Mouse (Mus musculus) intestine, postnatal 0 days (tissue): ENCODE measurements around the gene Plac8. TPM values are rescaled to one million over a fixed set of nuclear protein-coding genes. Genes with fewer than 3 reads are reported as not detected.

Source experiments
- ATAC-seq: fragments of 200-750 bp; cut with Nextera tagmentation; 2 replicates; pipeline ENCODE4 v1.8.0; 2017; ENCODE audit warnings: mild to moderate bottlenecking, moderate TSS enrichment, moderate library complexity
- H3K27ac ChIP-seq: fragments of 300-500 bp; sonication (generic); 2 replicates; pipeline ENCODE4 v1.5.1; 2014; ENCODE audit warnings: mild to moderate bottlenecking, low read depth, low read length, moderate library complexity
- H3K27me3 ChIP-seq: fragments of 300-500 bp; sonication (generic); replicated peaks from 2 replicates; pipeline ENCODE4 v1.6.1; 2014; ENCODE audit warnings: low read length, mixed read lengths; ENCODE audit not compliant: control insufficient read depth, insufficient read depth
- H3K36me3 ChIP-seq: fragments of 300-500 bp; sonication (generic); 2 replicates; pipeline ENCODE4 v1.6.1; 2014; ENCODE audit warnings: mild to moderate bottlenecking, moderate library complexity; ENCODE audit not compliant: control insufficient read depth, insufficient read depth
- H3K4me1 ChIP-seq: fragments of 300-500 bp; sonication (generic); replicated peaks from 2 replicates; pipeline ENCODE4 v1.6.1; 2014; ENCODE audit warnings: antibody characterized with exemption, low read length, mixed read lengths; ENCODE audit not compliant: control insufficient read depth, insufficient read depth
- H3K4me2 ChIP-seq: fragments of 300-500 bp; sonication (generic); replicated peaks from 2 replicates; pipeline ENCODE4 v1.6.1; 2014; ENCODE audit warnings: low read depth, mild to moderate bottlenecking, moderate library complexity
- H3K4me3 ChIP-seq: fragments of 300-500 bp; sonication (generic); 2 replicates; pipeline ENCODE4 v1.5.1; 2014; ENCODE audit warnings: low read depth, low read length
- H3K9ac ChIP-seq: fragments of 300-500 bp; sonication (generic); 2 replicates; pipeline ENCODE4 v1.6.1; 2014; ENCODE audit warnings: mild to moderate bottlenecking, low read depth, low read length
- H3K9me3 ChIP-seq: fragments of 300-500 bp; sonication (generic); 2 replicates; pipeline ENCODE4 v1.6.1; 2016; ENCODE audit warnings: mixed run types; ENCODE audit not compliant: control insufficient read depth
- CTCF ChIP-seq: sonication (generic); IDR thresholded peaks from 2 replicates; pipeline ENCODE4 v1.5.1; 2016; ENCODE audit warnings: low read depth, mild to moderate bottlenecking, control low read depth, antibody characterized with exemption, moderate library complexity
- WGBS: fragments of 180-500 bp; shearing (Covaris S2); extraction: QIAGEN DNeasy Blood & Tissue Kit; methylation state at CpG from one replicate; pipeline ENCODE4 v1.1.7; 2014; 5-methylcytosine and 5-hydroxymethylcytosine counted together
- polyA plus RNA-seq: library from polyadenylated mRNA; unstranded; fragments of >200 nt; fragmentation: Nextera tagmentation; extraction: Ambion mirVana; gene quantifications from 2 replicates; pipeline ENCODE4 v1.2.1, GENCODE M21; 2015

The Plac8 gene
- polyA plus RNA-seq, 1 experiment from 2014 or later, result 1,527 TPM

DNA sequence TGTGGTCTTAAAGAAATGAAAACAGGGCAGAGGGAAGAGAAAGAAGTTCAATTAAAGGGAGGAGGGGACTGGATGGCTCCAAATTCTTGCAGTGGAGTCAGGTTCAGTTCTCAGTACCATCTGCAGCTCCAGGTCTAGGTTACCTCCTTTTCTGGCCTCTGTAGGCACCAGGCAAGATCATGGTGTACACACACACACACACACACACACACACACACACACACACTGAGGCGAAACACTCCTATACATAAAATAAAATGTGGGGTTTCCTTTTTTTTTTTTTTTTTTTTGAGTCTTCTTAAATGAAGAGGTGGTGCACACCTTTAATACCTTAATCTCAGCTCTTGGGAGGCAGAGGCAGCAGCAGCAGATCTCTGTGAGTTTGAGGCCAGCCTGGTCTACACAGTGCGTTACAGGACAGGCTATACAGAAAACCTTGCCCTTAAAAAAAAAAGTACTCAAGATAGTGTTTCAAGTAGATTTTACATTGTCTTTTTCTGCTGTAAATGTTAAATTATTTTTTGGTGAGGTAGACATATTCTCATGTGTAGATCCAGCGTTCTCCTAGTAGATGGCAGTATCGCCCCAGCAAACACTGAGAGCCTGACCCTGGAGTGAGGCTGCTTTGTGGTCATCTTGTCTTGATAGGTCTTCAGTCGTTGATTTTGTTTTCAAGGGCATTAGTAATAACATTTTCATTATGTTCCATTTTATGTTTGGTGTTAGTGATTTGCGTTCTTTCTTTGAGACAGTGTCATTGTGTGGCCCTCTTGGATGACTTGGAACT is 25.6 kb downstream of the Plac8 start:
- TF ChIP-seq CTCF, result peak; percentile 68
- peaks cover 55% of the 10 kb centered on the region for H3K36me3 ChIP-seq
- H3K9me3 ChIP-seq, result no peaks in the 10 kb centered on the region
- no peak for ATAC-seq
- no peak overlapping the region for H3K27ac ChIP-seq
- H3K27me3 ChIP-seq, result no peaks in the 10 kb centered on the region
- 83% methylated on average over 6 of the region's 6 CpGs for WGBS
- no peak overlapping the region for H3K4me2 ChIP-seq
- no peaks in the 10 kb centered on the region for H3K4me1 ChIP-seq
- H3K4me3 ChIP-seq, result no peak overlapping the region
- H3K9ac ChIP-seq, result no peak overlapping the region

DNA sequence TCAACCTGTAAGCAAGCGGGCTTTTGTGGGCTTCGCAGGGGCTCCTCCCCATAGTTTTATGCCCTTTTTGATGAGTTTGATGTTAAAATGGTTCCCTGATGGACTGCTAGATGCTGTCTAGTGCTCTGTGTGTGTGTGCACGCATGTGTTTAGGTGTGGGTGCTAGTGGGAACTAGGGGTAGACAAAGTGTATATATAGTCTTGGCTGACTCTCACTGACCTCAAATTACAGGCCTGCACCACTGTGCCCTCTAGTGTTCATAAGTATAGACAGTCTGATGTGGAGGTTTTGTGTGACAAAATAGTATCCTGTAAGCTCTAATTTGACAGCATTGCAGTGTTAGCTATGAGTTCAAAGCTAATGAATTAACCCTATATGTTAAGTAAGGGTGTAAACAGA is 35.4 kb downstream of the Plac8 start:
- TF ChIP-seq CTCF, result peak; percentile 88
- 85% methylated on average over 3 of the region's 3 CpGs for WGBS
- H3K4me2 ChIP-seq, result no peak overlapping the region
- ATAC-seq, result no peak
- H3K4me3 ChIP-seq, result no peak overlapping the region
- no peak overlapping the region for H3K9ac ChIP-seq
- no peak overlapping the region for H3K27ac ChIP-seq
- H3K9me3 ChIP-seq, result no peaks in the 10 kb centered on the region
- peaks cover 42% of the 10 kb centered on the region for H3K36me3 ChIP-seq
- no peaks in the 10 kb centered on the region for H3K4me1 ChIP-seq
- H3K27me3 ChIP-seq, result no peaks in the 10 kb centered on the region

DNA sequence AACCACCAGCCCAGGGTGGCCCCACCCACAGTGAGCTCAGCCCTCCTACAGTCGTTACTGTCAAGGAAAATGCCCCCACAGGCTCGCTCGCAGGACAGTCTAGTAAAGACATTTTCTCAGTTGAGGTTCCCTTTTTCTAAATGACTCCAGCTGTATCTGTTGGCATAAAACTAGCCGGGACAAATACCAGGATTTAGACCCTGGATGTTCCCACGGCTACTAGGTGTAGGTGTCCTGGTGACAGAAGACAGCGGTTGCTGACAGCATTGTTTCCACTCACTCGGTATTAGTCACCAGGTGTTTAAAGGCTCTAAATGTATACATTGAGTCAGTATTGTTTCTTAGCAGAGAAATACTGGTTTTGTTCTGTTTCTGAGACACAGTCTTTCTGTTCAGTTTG is 36.2 kb downstream of the Plac8 start:
- Histone ChIP-seq H3K27ac (no peak overlapping the region), H3K4me1 (no peaks in the 10 kb centered on the region), H3K27me3 (no peaks in the 10 kb centered on the region), H3K4me2 (no peak overlapping the region), H3K36me3 (peaks cover 39% of the 10 kb centered on the region), H3K4me3 (no peak overlapping the region), H3K9me3 (no peaks in the 10 kb centered on the region), H3K9ac (no peak overlapping the region)
- no peak for TF ChIP-seq CTCF
- no peak for ATAC-seq
- WGBS, result 75% methylated on average over 7 of the region's 7 CpGs

DNA sequence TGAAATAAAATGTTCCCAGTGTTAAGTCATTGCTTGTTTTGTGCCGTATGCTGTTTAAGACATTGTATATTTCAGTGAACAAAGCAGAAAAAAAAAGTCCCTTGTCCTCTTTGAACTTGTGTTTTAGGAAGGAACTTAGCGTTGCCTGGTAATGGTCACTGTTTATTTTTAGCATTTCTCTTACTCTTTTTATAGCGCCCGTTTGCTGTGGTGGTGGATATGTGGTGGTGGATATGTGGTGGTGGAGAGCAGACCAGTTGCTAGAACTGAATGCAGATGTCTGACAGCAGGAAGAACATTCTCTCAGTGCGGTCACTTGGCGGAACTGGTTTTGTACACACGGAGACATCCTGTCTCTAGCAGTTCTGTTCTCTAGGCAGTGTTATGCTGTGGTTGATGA is 45.9 kb downstream of the Plac8 start:
- no peaks in the 10 kb centered on the region for H3K4me1 ChIP-seq
- H3K4me3 ChIP-seq, result no peak overlapping the region
- peaks cover 28% of the 10 kb centered on the region for H3K36me3 ChIP-seq
- no peak for ATAC-seq
- no peaks in the 10 kb centered on the region for H3K9me3 ChIP-seq
- WGBS, result 57% methylated on average over 7 of the region's 7 CpGs
- H3K27ac ChIP-seq, result no peak overlapping the region
- TF ChIP-seq CTCF, result 0 out of 2 replicates have a peak, but pooled peaks have one; percentile 17
- no peak overlapping the region for H3K9ac ChIP-seq
- no peaks in the 10 kb centered on the region for H3K27me3 ChIP-seq
- no peak overlapping the region for H3K4me2 ChIP-seq

DNA sequence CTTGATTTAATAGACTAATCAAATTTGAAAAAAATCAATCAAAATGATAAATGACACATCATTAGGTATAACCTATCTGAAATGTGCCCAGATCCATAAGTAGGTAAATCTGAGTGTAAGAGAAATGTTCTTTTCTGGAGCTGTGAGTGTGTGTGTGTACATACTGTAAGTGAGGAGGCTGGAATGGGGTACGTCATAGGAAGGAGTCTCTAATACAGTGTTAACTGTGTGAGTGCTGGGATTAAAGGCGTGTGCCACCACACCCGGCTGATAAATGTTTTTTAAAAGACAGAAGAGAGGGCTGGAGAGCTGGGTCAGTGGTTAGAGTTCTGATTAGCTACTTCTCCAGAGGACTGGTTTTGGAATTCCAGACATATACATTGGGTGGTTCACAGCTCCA is 46.4 kb downstream of the Plac8 start:
- TF ChIP-seq CTCF, result no peak
- no peaks in the 10 kb centered on the region for H3K27me3 ChIP-seq
- peaks cover 22% of the 10 kb centered on the region for H3K36me3 ChIP-seq
- no peaks in the 10 kb centered on the region for H3K4me1 ChIP-seq
- no peak overlapping the region for H3K4me3 ChIP-seq
- H3K27ac ChIP-seq, result no peak overlapping the region
- ATAC-seq, result no peak
- H3K9me3 ChIP-seq, result no peaks in the 10 kb centered on the region
- no peak overlapping the region for H3K4me2 ChIP-seq
- H3K9ac ChIP-seq, result no peak overlapping the region
- WGBS, result 48% methylated on average over 3 of the region's 3 CpGs

DNA sequence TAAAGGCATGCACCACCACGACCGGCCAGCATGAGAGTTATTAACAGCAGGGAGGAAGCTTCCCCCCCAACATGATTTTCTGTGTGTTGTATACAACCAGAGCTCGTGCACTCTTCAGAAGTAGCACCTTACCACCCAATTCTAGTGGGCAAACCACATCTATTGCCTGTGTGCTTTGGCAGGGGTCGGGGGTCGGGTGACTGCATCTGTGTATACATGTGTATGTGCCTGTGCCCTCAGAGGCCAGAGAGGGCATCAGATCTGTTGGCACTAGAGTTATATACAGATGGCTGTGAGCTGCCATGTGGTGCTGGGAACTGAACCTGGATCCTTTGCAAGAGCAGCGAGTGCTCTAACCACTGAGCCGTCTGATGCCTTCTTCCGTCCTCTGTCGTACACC is 47.1 kb downstream of the Plac8 start:
- ATAC-seq, result no peak
- peaks cover 16% of the 10 kb centered on the region for H3K36me3 ChIP-seq
- WGBS, result 93% methylated on average over 9 of the region's 9 CpGs
- H3K4me3 ChIP-seq, result no peak overlapping the region
- H3K4me2 ChIP-seq, result no peak overlapping the region
- no peak for TF ChIP-seq CTCF
- no peaks in the 10 kb centered on the region for H3K4me1 ChIP-seq
- no peaks in the 10 kb centered on the region for H3K9me3 ChIP-seq
- H3K27me3 ChIP-seq, result no peaks in the 10 kb centered on the region
- H3K9ac ChIP-seq, result no peak overlapping the region
- H3K27ac ChIP-seq, result no peak overlapping the region
